Mouse (Mus musculus): ENCODE results near the gene Adcy3.
"Not testable (repeated sequence)": the region's sequence is repeated elsewhere in the genome, so short reads cannot be mapped to it uniquely, and the experiment has no call there.

Gene Adcy3

DNA sequence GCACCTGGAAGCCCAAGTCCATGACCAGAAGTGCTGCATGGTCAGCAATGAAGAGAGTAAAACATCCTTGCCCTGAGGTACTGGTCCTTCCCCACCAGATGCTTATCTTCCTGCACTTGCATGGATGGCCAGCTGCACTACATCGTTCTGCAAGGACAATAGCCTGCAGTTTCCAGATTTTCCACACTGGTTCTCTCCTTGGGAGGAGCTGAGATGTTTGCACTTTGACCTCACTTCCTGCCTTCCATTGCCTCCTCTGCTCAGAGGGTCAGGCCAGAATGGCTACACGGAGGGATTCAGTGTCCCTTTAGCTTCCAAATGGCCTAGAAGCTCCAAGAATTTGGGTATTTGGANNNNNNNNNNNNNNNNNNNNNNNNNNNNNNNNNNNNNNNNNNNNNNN, 51.7 kb downstream of the Adcy3 start:
- DNase-seq: no peak

DNA sequence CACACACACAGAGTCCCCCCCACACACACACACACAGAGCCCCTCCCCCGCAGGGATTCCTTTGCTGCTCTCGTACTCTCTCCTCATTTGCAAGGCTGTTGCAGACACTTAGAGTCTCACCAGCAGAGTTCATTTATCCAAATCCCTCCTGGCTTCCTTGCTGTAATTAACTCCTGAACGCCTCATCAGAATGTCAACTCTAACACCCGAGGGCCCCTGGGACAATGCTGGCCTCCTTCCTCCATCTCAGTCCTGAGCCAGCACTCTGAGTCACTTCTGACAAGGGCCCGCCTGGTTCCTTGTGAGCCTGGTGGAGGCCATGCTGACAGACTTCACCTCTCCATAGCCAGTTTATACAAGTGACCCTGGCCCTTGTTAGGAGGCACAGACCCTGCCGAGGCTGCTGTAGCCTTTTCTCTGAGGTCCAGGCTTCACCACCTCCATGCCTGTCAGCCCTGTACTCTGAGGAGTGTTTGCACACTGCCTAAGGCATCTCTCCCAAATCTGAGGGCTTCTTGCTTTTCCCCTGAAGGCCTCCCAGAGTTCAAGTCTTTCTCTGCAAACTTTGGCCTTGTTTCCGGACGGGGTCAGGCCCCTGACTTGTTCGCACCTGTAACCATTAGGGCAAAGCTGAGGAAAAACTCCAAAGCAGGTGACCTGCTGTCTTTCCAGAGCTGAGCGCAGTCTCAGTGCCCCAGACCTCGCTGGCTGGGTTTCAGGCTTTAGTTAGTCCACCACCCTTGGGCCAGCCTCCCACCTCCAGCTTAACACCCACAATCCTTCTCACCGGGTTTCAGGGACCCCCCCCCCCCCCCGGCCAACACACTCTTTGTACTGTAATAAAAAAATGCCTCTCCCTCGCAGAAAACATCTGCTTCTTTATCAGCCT, 55.5 kb downstream of the Adcy3 start:
- DNase-seq: no peak

DNA sequence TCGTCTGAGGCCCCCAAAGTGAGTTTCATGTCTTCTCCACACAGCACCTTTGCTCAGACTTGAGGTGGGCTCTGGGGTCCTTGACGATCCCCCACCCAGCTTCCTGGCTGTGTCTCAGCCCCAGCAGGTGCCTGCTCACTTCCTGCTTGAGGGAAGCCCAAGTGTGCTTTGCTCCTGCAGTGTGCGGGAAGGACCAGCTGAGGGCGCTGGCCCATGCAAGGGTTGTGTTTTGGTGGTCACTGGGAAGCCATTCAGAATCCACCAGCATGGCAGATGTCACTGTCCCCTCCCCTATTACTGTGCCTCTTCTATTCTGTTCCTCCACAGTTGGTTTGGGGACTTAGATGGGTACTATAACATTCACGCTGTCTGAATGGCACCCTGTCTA, 56.2 kb downstream of the Adcy3 start:
- DNase-seq: no peak

DNA sequence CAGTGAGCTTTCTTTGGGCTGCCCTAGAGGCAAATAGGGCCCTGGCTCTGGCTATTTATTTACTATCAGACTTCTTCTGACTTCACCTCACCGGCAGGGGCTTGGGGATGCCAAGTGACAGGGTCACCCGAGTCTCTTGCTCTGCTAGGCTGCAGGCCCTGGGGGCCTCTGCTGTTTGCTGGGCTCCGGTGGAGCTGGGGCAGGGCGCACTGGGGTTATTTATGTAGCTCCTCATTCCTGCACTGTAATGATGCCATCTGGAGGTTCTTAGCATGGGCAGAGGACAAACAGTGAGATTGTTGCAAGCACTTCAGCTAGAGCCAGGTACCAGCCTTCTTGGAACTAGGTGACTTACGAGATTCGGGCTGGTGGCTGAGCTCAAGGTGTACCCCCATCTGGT, 59.6 kb downstream of the Adcy3 start:
- no peak for DNase-seq

DNA sequence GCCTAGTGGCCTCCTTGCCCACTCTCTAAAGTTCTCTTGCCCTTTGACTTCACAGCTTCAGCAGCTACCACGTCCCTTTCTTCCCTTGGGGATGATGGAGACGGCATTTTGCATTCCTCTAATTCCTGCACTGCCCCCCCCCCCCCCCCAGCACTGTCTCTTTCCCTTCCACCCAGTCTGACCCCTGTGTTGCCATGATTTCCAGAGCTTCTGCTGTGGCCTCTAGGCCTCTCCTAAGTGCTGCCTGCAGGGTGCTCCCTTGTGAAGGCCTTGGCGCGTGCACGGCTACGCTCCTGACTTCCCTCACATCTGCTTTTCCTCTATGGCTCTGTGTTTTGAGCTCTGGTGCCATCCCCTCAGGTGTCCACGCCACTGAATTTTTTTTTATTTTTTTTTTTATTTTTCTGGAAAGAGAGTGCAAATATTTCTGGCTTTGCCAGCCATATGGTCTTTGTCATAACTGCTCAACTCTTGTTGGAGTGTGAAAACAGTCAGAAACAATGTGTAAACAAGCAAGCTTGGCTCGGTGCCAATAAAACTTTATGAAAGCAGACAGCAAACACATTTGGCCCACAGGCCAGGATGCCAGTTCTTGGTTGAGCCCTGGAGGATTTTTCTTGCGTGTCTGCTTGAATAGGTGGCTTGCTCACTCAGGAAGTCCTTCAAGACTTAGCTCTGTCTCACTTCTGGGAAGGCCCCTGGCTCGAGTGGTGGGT, 60.3 kb downstream of the Adcy3 start:
- no peak for DNase-seq

DNA sequence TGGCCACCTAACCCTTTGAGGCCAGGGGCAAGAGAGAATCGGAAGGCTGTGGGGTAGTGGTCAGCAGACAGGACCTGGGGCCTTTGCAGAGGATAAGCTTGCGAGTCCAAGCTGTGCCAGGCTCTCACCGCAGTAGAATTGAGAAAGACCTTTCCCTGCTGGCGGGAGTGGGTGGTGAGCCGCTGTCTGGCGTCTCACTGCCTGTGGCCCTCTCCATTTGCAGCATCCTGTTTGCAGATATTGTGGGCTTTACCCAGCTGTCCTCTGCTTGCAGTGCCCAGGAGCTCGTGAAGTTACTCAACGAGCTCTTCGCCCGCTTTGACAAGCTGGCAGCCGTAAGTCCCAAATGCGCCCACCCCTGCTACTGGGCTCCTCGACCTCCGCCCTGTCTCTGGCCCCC, 61.7 kb downstream of the Adcy3 start:
- DNase-seq: no peak

DNA sequence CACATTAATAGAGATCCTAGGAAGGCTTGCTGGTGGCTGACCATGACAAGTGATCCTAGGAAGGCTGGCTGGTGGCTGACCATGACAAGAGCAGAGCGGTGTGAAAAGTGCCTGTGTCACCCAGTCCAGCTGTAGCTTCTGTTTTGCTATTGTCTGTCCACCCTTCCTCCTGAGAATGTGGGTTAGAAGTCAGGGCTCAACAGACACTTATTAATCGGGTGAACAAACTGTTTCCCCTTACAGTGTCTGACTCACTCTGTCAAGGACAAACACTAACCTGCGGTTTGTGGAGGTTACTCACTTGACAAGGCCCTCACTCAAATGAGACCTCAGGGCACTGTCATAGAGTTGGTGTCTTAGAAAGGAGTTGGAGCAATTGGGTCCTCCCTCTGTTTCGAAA, 65.8 kb downstream of the Adcy3 start:
- no peak for DNase-seq

DNA sequence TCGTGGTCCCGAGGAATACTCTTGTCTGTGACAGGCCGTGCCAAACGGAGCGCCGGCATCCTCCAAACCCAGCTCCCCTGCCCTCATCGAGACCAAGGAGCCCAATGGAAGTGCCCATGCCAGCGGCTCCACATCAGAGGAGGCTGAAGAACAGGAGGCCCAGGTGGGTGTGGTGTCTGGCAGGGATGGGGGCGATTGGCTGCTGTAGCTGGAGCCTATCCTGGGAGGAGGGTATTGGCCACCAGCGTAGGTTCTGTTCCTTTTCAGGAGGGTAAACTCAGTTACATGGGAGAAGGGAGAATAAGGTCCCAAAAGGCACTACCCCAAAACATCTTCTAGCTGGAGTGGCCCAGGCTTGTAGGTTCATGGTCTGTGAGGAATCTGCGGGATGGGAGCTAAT, 66.4 kb downstream of the Adcy3 start:
- no peak for DNase-seq

DNA sequence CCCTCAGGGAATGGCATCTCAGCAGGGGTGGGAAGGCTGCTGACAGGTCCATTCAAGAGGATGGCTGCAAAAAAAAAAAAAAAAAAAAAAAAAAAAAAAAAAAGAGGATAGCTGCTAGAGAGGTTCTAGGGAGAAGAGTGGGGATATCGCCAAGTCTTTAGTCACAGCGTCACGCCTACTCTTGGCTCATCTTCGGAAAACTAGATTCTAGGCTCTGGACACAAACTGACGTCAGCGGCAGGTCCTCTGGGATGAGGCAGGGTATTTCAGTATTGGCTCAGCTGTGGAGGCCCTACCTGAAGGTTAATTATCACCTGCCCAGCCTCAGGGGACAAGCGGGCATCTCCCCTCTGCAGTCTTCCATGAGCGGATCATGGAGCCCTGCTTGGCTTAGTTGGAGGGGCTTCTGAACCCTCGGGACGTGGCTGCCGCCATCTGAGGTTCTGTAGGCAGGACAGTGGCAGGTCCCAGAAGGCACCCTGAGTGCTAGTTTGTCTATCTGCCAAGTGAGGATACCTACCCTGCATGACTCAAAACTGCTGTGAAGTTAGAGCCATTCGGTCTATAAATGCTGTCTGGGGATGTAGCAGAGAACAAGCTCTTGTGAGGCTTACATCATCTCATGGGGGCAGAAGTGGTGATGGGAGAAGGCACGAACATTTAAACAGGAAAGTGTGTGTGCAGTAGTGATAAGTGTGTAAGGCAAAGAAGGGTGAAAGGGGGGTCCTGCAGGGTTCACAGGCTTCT, 68.7 kb downstream of the Adcy3 start:
- no peak for DNase-seq

DNA sequence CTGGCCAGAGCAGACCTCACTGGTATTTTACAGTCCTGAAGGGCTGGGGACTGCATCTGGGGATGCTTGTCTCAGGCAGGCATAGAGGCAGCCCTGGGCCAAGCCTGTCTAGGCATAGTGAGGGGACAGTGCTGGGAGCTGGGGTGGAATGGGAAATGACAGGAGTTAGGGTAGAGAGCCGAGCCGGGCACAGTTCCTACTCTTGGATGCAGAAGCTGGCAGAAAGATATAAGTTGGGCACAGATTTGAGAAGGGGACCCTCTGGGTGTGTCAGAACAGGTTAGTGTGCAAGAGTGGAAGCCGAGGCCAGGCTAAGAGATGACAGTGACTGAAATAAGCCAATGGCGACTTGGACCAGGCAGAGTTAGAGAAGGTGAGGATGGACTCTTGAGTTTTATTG, 69.3 kb downstream of the Adcy3 start:
- DNase-seq: no peak

DNA sequence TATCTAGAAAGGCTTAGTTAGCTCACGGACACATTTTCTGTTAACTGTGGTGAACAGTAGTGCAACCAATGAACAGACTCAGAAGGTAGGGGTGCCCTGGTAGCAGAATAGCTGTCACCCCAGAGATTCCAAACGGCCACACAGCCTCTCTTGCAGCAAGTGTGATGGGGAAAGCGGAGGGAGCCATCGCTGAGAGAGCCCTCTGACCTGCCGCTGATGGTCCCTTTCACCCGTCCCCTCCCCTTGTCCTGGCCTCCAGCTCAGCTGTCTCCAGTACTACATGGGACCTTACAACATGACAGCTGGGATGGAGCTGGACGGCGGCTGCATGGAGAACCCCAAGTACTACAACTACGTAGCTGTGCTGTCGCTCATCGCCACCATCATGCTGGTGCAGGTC, 73.2 kb downstream of the Adcy3 start:
- no peak for DNase-seq

DNA sequence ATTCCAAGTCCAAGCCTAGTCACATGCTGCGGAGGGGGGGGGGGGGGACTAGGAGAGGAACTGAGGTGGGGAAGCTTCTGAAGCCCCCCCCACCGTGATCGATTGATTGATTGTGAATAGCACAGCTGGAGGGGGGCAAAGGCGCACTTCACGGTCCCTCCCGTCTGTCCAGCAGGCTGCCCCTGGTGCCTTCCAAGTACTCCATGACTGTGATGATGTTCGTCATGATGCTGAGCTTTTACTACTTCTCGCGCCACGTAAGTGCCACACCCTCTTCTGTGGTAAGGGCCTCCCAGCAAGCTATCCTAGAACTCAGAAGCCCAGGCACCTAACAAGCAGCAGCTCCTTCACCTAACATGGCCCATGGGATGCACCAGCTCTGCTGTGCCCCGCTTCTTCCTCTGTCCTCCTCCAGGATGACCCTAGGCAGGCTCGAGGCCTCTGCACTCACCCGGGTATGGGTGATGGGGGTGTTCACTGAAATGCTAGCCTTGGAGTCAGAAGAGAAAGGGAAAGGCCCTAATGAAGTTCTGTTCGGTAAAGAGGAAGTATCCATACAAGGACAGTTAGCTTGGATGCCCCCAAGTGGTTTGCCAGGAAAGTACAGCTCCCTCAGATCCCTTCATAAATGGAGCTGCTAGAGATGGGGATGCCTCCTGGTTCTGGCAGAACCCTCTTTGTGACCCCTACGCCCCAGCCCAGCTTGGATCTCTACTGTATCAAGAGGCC, 75.7 kb downstream of the Adcy3 start:
- DNase-seq: peak; percentile 76

DNA sequence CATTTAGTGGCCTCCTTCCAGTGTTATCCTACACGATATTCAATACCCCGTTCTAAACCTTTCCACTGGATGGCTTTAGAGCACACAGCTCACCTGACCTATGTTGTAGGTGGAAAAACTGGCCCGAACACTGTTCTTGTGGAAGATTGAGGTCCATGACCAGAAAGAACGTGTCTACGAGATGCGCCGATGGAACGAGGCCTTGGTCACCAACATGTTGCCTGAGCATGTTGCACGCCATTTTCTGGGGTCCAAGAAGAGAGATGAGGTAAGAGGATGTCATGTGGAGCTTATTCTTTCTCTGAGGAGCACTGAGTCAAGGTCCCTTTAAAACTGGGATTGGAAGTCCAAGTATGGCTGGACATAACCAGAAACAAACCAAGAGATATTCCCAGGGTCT, 76.3 kb downstream of the Adcy3 start:
- no peak for DNase-seq

DNA sequence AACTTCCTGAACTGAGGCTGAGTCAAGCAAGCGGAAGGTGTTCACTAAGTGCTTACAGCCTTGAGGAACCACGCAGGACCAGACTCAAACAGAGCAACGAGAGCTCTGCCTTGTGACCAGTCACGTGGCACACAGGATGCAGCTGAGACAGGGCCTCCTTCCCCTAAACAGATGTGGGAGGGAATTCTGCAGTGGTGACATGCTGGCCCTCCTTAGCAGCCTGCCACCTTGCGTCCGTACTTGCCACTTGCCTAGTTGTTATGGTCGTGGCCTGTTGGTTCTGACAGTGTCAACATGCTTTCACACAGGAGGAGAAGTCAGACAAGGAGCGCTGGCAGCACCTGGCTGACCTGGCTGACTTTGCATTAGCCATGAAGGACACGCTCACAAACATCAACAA, 78.3 kb downstream of the Adcy3 start:
- no peak for DNase-seq

DNA sequence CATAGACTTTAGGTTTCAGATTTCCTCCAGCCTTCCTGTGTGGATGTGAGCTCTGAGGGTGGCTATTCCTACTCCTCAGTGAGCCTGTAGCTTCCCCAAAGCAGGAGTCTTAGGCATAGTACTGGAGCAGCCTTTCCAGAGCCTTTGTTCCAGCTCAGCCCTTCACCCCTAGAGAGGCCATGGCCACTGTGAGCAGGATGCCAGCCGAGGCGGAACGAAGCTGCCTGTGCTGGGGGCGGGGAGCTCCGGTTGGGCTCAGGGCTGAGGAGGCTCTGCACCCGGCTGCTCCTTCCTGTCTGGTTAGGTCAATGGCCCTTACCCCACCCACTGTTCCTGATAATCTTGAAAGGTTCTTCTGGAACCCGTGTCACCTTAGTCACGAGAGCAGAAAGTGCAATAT, 80.0 kb downstream of the Adcy3 start:
- no peak for DNase-seq

DNA sequence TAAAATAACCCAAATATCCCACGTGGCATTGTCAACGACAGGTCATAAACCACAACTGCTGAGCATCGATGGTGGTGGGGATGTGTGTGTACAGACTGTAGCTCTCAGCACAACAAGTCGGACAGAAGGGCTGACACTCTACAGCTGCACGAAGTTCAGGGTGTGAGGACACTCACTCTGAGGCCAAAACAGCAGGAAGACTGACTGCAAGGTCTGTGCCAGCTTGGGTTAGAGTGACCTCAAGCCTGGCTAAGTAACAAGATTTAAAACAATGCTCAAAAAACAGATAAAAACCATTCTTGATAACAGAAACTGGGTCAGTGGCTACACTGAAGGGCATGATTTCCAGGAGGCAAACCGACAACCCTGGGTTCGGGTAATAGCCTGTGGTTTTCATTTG, 97.3 kb downstream of the Adcy3 start:
- DNase-seq: no peak

DNA sequence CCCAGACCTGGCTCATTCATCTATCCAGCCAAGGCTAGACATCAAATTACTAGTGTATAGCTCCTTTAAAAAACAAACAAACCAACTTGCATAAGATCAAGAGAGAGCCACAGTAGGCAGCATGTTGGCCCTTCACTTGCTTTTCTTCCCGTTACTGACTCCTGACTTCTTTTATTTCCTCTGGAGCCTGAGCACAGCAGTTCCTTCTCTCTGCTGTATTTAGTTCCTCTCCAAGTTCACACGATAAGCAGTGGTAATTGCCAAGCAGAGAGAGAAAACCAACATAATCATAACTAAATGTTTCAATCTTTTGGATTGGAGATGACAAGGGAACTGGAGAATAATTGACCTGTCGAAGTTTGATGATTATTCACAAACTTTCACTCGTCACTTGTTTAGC, 99.9 kb downstream of the Adcy3 start:
- no peak for DNase-seq

DNA sequence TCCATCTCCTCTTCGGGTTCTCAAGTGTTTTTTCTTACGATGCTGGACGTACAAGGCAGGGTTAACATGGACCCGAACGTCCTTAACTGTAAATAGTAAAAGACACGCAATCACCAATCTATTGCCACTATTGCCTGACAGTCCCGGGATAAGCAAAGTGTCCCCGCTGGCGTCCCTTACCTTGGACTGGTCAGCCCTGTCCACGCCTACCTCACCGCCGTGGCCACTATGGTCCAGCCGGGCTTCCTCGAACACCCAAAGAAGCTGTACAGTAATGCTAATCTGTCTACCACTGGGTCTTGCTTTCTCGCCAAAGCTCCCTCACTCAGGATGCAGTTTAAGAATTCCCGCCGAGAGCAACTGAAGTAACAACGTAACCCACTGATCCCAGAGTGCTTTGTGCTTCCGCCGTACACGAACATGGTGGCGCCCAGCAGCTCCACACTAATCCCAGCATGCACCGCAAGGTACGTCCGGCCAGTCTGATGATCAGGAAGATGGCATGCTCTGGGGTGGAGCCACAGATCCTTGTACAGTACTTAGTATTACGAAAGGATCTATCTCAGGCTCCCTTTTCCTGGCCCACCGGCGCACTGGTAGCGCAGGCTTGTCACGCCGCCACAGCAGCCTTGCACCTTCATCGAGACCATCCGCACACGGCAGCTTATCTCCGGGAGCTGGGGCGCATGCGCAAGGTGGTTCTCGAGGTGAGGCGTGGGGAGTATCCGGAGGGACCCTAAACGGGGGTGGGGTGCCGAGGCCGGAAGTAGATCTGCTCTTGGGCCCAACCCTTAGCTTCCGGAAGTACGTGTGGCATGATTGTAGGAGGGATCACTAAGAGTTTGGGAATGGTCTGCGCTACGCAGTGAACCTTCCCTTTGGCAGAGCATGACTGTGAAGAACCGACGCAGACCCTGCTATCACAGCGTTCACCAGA, 100.9 kb downstream of the Adcy3 start, which contains the start of the genes Ptrhd1 and Cenpo:
Gene Ptrhd1, plus strand, starts transcription at position 456 of the 937 bp plus-strand sequence.
Gene Cenpo, minus strand, starts transcription at position 723 of the 937 bp plus-strand sequence.
- peak; percentile 89 for DNase-seq

DNA sequence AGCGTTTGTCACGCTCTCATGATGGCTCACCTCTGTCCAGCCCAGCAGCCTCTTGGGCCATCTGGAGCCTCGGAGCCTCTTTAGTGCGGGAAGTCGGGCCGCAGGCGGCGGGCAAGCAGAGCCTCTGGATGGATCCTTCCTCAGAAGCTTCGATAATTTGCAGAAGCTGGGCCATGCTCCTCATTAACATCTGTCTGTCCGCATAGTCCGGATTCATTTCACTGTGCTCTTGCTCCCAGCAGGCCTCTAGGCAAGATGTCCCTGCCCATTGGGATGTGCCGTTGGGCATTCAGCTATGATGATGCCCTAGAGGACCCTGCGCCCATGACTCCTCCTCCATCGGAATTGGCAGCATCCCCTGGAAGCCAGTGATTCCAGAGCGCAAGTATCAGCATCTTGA, 104.6 kb downstream of the Adcy3 start:
- DNase-seq: no peak

DNA sequence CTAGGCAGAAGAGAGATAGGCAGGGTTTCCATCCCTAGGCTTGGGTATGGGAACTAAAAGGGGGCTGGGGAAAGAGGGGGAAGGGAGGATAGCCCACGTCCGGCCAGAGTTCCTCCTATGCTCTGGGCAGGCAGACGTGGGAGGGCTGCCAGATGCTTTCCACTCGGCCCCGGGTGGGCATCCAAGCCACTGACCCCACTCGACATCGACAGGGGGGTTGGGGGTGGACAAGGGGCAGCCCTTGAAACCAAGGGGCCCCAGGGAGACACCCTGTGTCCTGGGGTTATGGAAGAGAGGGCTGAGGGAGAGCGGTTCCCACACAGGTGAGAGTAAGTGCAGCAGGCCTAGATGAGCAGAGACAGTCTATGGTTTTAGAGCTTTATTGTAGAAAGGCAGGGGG, 107.4 kb downstream of the Adcy3 start:
- not testable (repeated sequence) for DNase-seq

DNA sequence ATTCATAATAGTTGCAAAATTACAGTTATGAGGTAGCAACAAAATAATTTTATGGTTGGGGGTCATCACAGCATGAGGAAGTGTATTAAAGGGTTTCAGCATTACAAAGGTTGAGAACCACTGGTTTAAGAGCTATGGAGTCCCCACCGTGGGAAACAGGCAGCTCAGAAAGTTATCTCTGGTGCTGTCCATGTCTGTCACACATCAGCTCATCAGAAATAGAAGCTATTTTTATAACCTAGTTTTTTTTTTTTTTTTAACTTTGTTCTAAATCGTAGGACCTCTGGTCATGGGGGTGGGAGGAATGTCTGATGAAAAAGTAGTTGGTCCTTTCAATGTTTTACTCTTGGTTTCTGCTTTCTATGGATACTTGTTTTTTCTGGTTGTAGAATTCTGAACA, 110.9 kb downstream of the Adcy3 start:
- DNase-seq: no peak

DNA sequence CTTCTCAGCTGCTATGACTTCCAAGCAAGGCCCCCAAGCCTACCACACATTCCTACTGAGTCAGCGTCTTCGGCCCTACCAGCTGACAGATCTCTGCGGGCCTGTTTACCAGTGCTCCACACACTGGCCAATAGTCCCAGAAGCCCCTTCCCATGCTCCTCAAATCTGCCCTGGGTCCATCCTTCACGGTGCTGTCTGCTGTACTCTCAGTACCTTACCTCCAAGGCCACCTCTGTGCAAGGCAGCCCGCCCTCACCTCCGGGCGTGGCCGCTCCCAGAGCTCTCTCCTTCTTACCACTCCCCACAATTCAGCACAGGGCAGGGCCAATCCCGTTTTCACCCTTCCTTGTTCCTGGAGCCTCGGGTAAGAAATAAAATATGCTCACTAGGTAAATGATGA, 112.8 kb downstream of the Adcy3 start:
- no peak for DNase-seq
